Mouse (Mus musculus): ENCODE measurements around the gene Nkg7. TPM values are rescaled to one million over a fixed set of nuclear protein-coding genes. Genes with fewer than 3 reads are reported as not detected.
A peak's percentile ranks its signal among the peaks of the same experiment; 100 is the strongest.

Nkg7 gene
- polyA plus RNA-seq, 1 experiment from 2014 or later, result 1.3 TPM

- Histone ChIP-seq H3K9ac (no peak overlapping the region), H3K27ac (ENCODE audit: low read depth) (no peak overlapping the region)
These were observed 1.7 kb downstream of the Nkg7 start for GRCm38 (mm10) chr7:43438611-43439010.

DNA sequence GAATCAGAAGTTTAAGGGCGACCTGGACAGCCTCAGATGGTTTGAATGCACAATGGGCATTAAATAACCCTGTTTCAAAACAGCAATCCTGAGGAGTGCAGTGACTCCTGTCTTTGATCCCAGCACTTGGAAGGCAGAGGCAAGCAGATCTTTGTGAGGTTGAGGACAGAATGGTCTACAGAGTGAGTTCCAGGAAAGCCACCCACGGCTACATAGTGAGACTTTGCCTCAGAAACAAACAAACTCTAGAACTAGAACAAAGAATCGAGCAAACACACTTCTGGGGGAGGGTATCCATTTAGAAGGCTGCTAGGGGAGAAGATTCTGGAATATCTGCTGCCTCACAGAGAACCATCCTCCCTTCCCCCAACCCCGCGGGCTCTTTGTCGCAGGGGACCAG lies 3.6 kb downstream of the Nkg7 start, which contains the start of gene Cldnd2:
Gene Cldnd2, plus strand, starts transcription at position 301 of the 400 bp plus-strand sequence.
- 71% methylated on average over 6 of the region's 6 CpGs for WGBS
- no peaks in the 10 kb centered on the region for H3K27me3 ChIP-seq (ENCODE audit: insufficient read depth, low read length)
- H3K36me3 ChIP-seq (ENCODE audit: insufficient read depth), result no peaks in the 10 kb centered on the region
- ATAC-seq (ENCODE audit: insufficient read depth) (no peak), DNase-seq (no peak)
- peaks cover 15% of the 10 kb centered on the region for H3K4me1 ChIP-seq (ENCODE audit: insufficient read depth)
- H3K9me3 ChIP-seq (ENCODE audit: low read depth, low read length), result no peaks in the 10 kb centered on the region
- H3K4me3 ChIP-seq (ENCODE audit: low read depth, low read length), result no peak within 1 kb of the TSS
- no peak within 1 kb of the TSS for H3K9ac ChIP-seq
- H3K27ac ChIP-seq (ENCODE audit: low read depth), result no peak within 1 kb of the TSS
- no peak within 1 kb of the TSS for H3K4me2 ChIP-seq
- no peak for TF ChIP-seq CTCF (IDR thresholded peaks at IDR 0.05; ENCODE audit: low read depth)

More at GRCm38 (mm10) chr7:43438611-43439010, 1.7 kb downstream of the Nkg7 start:
- ATAC-seq (ENCODE audit: insufficient read depth) (no peak), DNase-seq (no peak)
- WGBS, result 69% methylated on average over 4 of the region's 4 CpGs
- H3K4me1 ChIP-seq (ENCODE audit: insufficient read depth), result peaks cover 9% of the 10 kb centered on the region; the same call in 1 of the 2 replicates
- H3K27me3 ChIP-seq (ENCODE audit: insufficient read depth, low read length), result no peaks in the 10 kb centered on the region
- no peaks in the 10 kb centered on the region for H3K9me3 ChIP-seq (ENCODE audit: low read depth, low read length)
- H3K4me2 ChIP-seq, result no peak overlapping the region
- TF ChIP-seq CTCF (IDR thresholded peaks at IDR 0.05; ENCODE audit: low read depth), result no peak
- no peaks in the 10 kb centered on the region for H3K36me3 ChIP-seq (ENCODE audit: insufficient read depth)
- H3K4me3 ChIP-seq (ENCODE audit: low read depth, low read length), result no peak overlapping the region

DNA sequence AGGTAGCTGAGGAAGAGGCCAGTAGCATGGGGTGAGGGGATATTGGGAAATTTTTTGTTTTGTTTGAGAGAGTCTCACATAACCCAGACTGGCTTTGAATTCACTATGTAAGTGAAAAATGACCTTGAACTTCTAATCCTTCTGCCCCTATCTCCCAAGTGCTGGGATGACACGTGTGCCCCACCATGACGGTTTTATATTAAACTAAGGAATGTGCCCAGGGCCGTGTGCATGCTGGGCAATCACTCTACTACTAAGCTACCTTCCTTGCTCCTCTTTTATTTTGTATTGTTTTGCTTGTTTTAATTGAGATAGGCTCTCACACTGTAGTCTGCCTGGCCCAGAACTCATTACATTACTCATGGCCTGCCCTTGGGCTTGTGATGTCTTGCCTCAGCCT lies 4.2 kb downstream of the Nkg7 start:
- Histone ChIP-seq H3K27me3 (ENCODE audit: insufficient read depth, low read length) (no peaks in the 10 kb centered on the region), H3K36me3 (ENCODE audit: insufficient read depth) (no peaks in the 10 kb centered on the region), H3K4me2 (no peak overlapping the region), H3K4me1 (ENCODE audit: insufficient read depth) (peaks cover 15% of the 10 kb centered on the region), H3K4me3 (ENCODE audit: low read depth, low read length) (no peak overlapping the region), H3K27ac (ENCODE audit: low read depth) (no peak overlapping the region), H3K9ac (no peak overlapping the region), H3K9me3 (ENCODE audit: low read depth, low read length) (no peaks in the 10 kb centered on the region)
- DNase-seq (no peak), ATAC-seq (ENCODE audit: insufficient read depth) (no peak)
- TF ChIP-seq CTCF (IDR thresholded peaks at IDR 0.05; ENCODE audit: low read depth), result no peak
- WGBS, result 68% methylated on average over 3 of the region's 3 CpGs

DNA sequence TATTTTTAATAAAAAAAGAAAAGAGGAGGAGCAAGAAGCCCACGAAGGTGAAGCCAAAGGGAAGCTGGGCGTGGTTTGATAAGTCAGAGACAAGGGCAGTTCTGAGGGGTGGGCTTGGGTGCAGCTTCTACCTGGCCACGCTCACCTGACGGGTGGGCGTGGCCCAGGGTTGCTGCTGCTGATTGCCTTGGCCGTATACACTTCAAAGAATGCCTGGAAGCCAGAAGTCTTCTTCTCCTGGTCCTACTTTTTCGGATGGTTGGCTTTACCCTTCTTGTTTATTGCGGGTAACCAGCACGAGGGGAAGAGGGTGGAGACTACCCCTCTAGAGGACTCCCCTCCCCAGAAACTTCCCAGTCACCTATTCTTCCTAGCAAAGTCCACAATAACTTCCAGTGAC lies 5.8 kb downstream of the Nkg7 start:
- DNase-seq, result peak; percentile 18
- Histone ChIP-seq H3K9ac (peak overlapping the region; percentile 66), H3K4me2 (peak overlapping the region; percentile 85), H3K9me3 (ENCODE audit: low read depth, low read length) (no peaks in the 10 kb centered on the region), H3K4me1 (ENCODE audit: insufficient read depth) (peaks cover 15% of the 10 kb centered on the region), H3K36me3 (ENCODE audit: insufficient read depth) (no peaks in the 10 kb centered on the region), H3K27me3 (ENCODE audit: insufficient read depth, low read length) (no peaks in the 10 kb centered on the region), H3K4me3 (ENCODE audit: low read depth, low read length) (peak overlapping the region; percentile 57), H3K27ac (ENCODE audit: low read depth) (peak overlapping the region; percentile 97)
- peak; percentile 3; the same call in 1 of the 2 replicates for ATAC-seq (ENCODE audit: insufficient read depth)
- 10% methylated on average over 9 of the region's 9 CpGs for WGBS
- TF ChIP-seq CTCF (IDR thresholded peaks at IDR 0.05; ENCODE audit: low read depth), result no peak

DNA sequence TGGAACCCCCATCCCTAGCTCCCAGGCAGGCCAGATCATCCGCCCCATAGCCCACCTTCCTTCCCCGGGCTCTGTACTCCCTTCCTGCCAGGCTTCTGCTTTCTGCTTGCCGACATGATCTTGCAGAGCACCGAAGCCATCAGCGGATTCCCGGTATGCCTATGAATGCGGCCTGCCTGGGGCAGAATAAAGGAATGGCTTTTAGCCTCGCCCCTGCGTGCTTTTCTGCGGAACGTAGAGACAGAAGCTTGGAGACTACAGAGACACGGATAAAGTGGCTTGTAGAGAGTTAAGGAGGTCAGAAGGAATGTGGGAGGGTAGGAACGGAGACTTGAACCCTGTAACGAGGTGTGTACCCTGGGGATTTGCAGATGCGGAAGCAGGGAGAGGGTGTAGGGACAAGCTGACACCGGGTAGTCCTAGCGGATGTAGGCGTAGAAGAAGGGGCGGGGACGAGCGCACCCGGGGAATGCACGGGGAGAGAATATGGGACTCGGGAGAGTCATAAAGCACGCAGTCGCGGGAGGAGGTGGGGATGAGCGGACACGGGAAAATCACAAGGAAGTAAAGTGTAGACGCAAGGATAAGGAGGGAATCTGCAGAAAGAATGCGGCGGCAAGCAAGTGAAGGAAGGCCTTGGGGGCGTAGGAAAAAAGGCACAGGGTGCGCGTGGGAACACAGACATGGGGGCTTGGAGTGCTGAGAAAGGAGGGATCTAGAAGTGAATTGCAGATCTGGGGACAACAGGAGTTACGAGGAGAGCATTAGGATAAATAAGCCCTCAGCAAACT lies 6.4 kb downstream of the Nkg7 start:
- Histone ChIP-seq H3K4me3 (ENCODE audit: low read depth, low read length) (peak overlapping the region; percentile 57), H3K4me1 (ENCODE audit: insufficient read depth) (peaks cover 15% of the 10 kb centered on the region), H3K9ac (peak overlapping the region; percentile 66), H3K27me3 (ENCODE audit: insufficient read depth, low read length) (no peaks in the 10 kb centered on the region), H3K9me3 (ENCODE audit: low read depth, low read length) (no peaks in the 10 kb centered on the region), H3K27ac (ENCODE audit: low read depth) (peak overlapping the region; percentile 97), H3K4me2 (peak overlapping the region; percentile 85), H3K36me3 (ENCODE audit: insufficient read depth) (no peaks in the 10 kb centered on the region)
- no peak for TF ChIP-seq CTCF (IDR thresholded peaks at IDR 0.05; ENCODE audit: low read depth)
- DNase-seq (peak; percentile 86), ATAC-seq (ENCODE audit: insufficient read depth) (peak; percentile 94)
- WGBS, result 1% methylated on average over 36 of the region's 36 CpGs

- H3K9me3 ChIP-seq (ENCODE audit: low read depth, low read length), result no peaks in the 10 kb centered on the region
- WGBS, result under 1% methylated on average over 27 of the region's 27 CpGs
- peaks cover 15% of the 10 kb centered on the region for H3K4me1 ChIP-seq (ENCODE audit: insufficient read depth)
These were observed 7.0 kb downstream of the Nkg7 start, which contains the start of the genes Etfb and Gm45233 for GRCm38 (mm10) chr7:43443917-43444293. TSS of gene Etfb (plus strand) at chr7:43444083. TSS of gene Gm45233 (plus strand) at chr7:43444128.

GRCm38 (mm10) chr7:43447801-43448200 lies 10.9 kb downstream of the Nkg7 start:
- H3K4me2 ChIP-seq, result no peak overlapping the region
- H3K36me3 ChIP-seq (ENCODE audit: insufficient read depth), result peaks cover 12% of the 10 kb centered on the region
- H3K4me1 ChIP-seq (ENCODE audit: insufficient read depth), result peaks cover 7% of the 10 kb centered on the region
- no peak overlapping the region for H3K27ac ChIP-seq (ENCODE audit: low read depth)
- TF ChIP-seq CTCF (IDR thresholded peaks at IDR 0.05; ENCODE audit: low read depth), result no peak
- H3K4me3 ChIP-seq (ENCODE audit: low read depth, low read length), result no peak overlapping the region
- H3K9ac ChIP-seq, result no peak overlapping the region
- H3K27me3 ChIP-seq (ENCODE audit: insufficient read depth, low read length), result no peaks in the 10 kb centered on the region
- DNase-seq (no peak), ATAC-seq (ENCODE audit: insufficient read depth) (no peak)
- no peaks in the 10 kb centered on the region for H3K9me3 ChIP-seq (ENCODE audit: low read depth, low read length)
- 81% methylated on average over 4 of the region's 4 CpGs for WGBS

More at GRCm38 (mm10) chr7:43443917-43444293, 7.0 kb downstream of the Nkg7 start, which contains the start of the genes Etfb and Gm45233:
- Histone ChIP-seq H3K27ac (ENCODE audit: low read depth) (peak within 1 kb of the TSS; percentile 97), H3K4me3 (ENCODE audit: low read depth, low read length) (peak within 1 kb of the TSS; percentile 57), H3K9ac (peak within 1 kb of the TSS; percentile 66), H3K4me2 (peak within 1 kb of the TSS; percentile 85), H3K27me3 (ENCODE audit: insufficient read depth, low read length) (no peaks in the 10 kb centered on the region), H3K36me3 (ENCODE audit: insufficient read depth) (no peaks in the 10 kb centered on the region)
- no peak for TF ChIP-seq CTCF (IDR thresholded peaks at IDR 0.05; ENCODE audit: low read depth)
- ATAC-seq (ENCODE audit: insufficient read depth) (peak; percentile 97), DNase-seq (peak; percentile 97)
